Mouse (Mus musculus): ENCODE measurements around the gene Nudt4. TPM values are rescaled to one million over a fixed set of nuclear protein-coding genes. Genes with fewer than 3 reads are reported as not detected.
A peak's percentile ranks its signal among the peaks of the same experiment; 100 is the strongest.
"Not testable (repeated sequence)": the region's sequence is repeated elsewhere in the genome, so short reads cannot be mapped to it uniquely, and the experiment has no call there.

Gene Nudt4
- total RNA-seq, 4 experiments from 2014 or later, result 276 to 382 (median 344) TPM

- DNase-seq (ENCODE audit: low spot score), result no peak
Observed at GRCm38 (mm10) chr10:95567550-95567949, 3.6 kb upstream of the Nudt4 start.

- no peak for DNase-seq (ENCODE audit: low spot score)
Observed at GRCm38 (mm10) chr10:95566786-95567185, 2.8 kb upstream of the Nudt4 start.

DNA sequence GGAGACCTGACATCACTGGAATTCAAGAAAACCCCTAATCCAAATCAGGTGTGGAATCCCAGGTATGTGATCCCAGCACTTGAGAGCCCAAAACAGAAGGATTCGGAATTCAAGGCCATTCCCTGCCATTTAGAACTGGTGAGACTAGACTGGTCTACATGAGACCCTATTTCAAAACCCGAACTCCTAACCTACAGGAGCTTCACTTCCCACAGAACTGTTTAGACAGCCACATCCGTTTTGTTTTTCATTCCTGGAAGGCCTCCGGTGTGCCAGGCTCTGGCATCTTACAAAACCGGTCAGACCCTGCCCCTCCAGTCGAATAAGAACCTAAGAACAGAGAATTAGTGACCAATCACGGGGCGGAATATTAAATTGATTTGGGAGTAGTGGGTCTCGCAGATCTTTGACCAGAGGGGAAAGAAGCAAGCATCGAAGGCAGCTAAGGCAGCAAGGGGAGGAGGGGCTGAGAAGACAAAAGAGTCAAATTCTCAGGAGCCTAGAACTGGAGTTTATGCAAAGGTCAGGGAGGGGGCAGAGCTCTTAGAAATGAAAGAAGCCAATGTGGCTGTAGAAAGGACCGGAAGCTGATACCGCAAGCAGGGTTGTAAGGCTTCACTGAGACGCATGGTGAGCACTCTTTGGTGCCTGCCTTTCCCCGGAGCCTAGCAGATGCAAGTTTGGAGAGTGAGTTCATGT lies 1.4 kb upstream of the Nudt4 start:
- no peak for DNase-seq (ENCODE audit: low spot score)

- DNase-seq (ENCODE audit: low spot score), result peak; percentile 58
Observed at GRCm38 (mm10) chr10:95562859-95563841, 796 bp downstream of the Nudt4 start.

DNA sequence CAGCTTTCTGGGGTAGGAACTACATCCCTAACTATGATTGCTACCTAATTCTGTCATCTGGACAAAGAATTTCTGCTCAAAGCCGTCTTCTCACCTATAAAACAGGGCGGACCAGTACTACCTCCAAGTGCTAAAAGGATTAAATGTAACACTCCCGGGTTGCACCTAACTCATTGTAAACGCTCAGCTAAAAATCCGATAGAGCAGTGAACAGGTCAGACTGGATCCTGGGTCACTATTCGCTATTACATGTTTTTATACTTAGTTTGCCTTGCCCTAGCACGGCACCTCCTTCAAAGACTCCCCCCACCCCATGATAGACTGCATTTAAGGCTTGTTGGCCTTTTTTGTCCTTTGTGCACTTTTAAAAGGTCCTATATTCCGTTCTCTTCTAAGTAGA lies 1.6 kb downstream of the Nudt4 start:
- no peak for DNase-seq (ENCODE audit: low spot score)

- DNase-seq (ENCODE audit: low spot score), result no peak
Observed at GRCm38 (mm10) chr10:95561616-95562015, 2.3 kb downstream of the Nudt4 start.

DNA sequence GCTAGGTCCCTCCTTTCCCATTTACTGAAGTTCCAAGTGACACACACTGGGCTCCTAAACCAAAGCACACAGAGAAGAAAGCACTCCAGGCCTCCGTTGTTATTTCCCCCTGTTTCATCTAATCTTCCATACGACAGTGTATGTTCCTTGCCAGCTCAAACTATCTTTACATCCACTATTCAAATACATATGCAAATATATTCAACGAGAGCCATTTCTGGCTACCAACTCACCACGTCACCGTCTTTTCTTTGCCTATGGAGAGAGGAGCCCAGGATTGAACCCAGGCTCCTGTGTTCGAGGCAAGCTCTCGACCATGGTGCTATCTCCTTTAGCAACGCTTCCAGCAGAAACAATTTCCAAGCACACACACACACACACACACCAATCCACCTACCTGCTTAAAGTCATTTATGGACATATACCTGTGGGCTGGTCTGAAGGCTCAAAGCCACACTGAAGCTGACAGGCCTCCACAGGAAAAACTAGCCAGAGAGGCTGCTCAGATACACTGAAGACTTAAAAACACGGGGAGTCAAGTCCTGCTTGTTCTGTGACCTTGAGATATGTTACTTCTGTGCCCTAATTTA lies 3.5 kb downstream of the Nudt4 start:
- no peak for DNase-seq (ENCODE audit: low spot score)

- no peak for DNase-seq (ENCODE audit: low spot score)
Observed at GRCm38 (mm10) chr10:95559426-95559825, 4.5 kb downstream of the Nudt4 start.

GRCm38 (mm10) chr10:95557337-95557828 lies 6.6 kb downstream of the Nudt4 start:
- no peak for DNase-seq (ENCODE audit: low spot score)

DNA sequence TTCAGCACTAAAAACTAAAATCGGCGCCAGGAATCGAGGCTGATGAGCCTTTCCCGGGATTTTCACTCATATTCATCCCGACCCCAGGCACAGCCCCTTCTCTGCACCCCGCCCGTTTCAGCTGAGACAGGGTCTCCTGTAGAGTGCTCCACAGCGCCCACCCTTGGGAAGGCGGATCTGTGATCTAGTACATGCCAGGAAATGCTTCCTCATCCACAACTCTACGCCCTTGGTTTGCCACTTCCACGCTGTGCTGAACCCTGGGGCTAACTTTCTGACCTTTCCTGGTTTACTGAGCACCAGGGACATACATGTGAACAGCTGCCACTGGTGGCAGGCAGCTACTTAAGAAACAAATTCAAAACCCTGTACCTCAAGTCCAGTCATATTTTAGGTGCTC lies 8.1 kb downstream of the Nudt4 start:
- DNase-seq (ENCODE audit: low spot score), result no peak

- DNase-seq (ENCODE audit: low spot score), result no peak
Observed at GRCm38 (mm10) chr10:95552326-95552725, 11.6 kb downstream of the Nudt4 start.

DNA sequence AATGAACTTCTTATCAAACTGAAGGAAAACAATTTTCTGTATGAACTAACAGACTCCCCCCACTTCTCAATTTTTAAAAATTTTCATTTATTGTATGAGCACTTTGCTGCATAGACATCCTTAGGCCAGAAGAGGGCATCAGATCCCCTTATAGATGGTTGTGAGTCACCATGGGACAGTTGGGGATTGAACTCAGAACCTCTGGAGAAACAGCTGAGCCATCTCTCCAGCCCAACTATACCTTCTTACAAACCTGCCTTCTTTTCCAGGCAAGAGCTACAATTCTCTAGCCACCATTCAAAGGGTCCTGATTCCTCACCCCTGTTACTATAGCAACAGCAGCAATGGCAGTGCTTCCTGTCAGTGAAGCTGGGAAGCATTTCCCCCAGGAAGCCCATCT lies 12.2 kb downstream of the Nudt4 start:
- no peak for DNase-seq (ENCODE audit: low spot score)

DNA sequence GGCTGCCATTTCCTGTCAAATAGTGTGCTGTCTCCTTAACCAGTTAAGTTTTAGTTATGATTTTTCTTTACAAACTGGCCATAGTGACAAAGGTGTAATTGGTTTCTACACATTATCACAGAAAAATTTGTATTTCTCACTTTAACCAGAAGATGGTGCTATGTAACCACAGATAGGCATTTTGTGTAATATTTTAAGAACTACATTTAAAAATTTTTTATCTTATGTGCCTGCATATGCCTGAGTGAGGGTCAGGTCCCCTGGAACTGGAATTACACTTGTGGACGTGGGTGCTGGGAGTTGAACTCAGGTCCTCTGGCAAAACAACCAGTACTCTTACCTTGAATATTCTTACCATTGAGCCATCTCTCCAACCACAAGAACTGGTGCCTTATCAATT lies 13.4 kb downstream of the Nudt4 start:
- DNase-seq (ENCODE audit: low spot score), result no peak

DNA sequence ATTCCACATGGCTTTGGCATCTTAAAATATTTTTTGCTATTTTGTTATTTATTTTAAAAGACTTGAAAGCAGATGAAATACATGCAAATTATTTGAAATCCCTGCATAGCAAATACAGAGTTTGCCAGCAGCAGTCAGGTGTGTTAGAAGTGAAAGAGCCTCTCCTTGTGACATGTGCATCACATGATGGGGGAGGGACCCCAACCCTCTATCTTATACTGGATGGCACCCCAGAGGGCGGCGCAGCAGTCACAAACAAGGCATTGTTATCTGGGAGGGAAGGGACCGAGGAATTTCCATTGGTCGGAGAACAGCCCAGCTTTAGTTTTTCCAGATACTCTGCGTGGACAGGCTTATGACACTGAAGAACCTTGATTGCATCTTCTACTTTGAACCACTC lies 14.9 kb downstream of the Nudt4 start:
- DNase-seq (ENCODE audit: low spot score), result not testable (repeated sequence)

DNA sequence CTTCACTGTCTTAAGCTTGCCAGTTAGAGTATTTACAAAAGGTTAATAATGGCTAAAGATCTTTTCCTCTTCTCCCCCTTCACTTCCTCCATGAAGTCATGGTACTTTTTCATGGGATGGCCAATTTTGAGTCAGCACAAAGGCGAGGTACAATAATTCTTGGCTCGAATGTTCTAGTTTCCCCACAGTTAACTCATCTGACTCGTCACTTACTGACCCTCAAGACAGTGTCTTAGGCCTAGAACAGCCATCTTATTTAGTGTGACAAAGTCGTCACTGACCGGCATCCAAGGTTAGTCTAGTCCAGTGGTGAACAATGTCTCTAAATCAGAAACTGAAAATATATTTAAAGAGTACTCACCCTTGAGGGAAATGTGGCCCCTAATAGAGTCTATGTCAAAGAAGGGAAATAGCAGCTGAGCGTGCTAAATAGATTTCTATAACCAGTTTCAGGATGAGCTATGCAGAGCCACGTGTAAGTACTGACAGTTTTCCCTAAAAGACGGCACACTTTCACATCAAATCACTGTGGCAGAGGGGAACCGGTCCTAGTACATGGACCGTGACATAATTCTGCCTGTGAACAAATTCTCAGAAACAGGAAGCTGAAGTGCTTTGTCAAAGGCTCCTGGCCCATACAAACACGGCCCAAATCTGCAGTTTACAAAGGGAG lies 15.7 kb downstream of the Nudt4 start:
- DNase-seq (ENCODE audit: low spot score), result no peak

GRCm38 (mm10) chr10:95546178-95546577 lies 17.8 kb downstream of the Nudt4 start:
- no peak for DNase-seq (ENCODE audit: low spot score)

GRCm38 (mm10) chr10:95545051-95545450 lies 18.9 kb downstream of the Nudt4 start:
- no peak for DNase-seq (ENCODE audit: low spot score)

DNA sequence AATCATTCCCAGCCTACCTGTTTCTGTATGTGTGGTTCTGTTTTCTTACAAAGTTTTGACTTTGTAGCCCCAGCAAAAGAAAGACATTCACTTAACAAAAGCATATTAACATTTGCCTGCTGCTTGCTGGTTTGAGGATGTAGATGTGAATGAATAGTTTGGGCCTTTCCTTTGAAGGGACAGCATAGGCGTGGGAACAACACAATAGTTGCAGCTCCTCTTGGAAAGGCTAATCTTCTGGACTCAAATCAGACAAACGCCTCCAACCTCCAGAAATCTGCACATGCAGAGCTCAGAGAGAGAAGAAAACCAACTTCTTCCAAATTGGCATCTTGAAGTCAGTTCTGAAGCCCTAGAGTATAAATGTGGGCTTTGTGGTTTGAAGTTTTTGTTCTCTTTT lies 19.3 kb downstream of the Nudt4 start:
- DNase-seq (ENCODE audit: low spot score), result no peak

- DNase-seq (ENCODE audit: low spot score), result no peak
Observed at GRCm38 (mm10) chr10:95544004-95544403, 19.9 kb downstream of the Nudt4 start.

- DNase-seq (ENCODE audit: low spot score), result no peak
Observed at GRCm38 (mm10) chr10:95543377-95543776, 20.6 kb downstream of the Nudt4 start.

DNA sequence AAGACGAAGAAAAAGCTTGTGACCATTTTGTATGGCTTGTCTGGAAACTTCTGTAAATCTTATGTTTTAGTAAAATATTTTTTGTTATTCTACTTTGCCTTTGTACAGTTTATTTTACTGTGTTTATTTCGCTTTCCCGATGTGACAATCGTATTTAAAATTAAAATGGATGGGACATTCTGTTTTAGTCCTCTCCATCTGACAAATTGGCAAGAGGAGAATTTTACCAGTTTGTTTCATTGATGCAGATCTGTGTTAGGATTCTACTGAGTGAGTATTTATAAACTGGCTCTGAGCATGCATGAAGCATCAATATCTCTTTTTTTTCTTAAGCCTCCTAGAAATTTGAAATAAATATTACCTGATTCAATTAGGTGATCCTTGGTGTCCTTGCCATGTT lies 21.0 kb downstream of the Nudt4 start:
- no peak for DNase-seq (ENCODE audit: low spot score)

GRCm38 (mm10) chr10:95539841-95540240 lies 24.1 kb downstream of the Nudt4 start:
- DNase-seq (ENCODE audit: low spot score), result no peak

All from heart, adult 8-10 months (tissue).